Mouse (Mus musculus): Measurements from ENCODE around the gene Cnbp. TPM values are rescaled to one million over a fixed set of nuclear protein-coding genes. Genes with fewer than 3 reads are reported as not detected.

The Cnbp gene
- polyA plus RNA-seq, 1 experiment, result 335 TPM

DNA sequence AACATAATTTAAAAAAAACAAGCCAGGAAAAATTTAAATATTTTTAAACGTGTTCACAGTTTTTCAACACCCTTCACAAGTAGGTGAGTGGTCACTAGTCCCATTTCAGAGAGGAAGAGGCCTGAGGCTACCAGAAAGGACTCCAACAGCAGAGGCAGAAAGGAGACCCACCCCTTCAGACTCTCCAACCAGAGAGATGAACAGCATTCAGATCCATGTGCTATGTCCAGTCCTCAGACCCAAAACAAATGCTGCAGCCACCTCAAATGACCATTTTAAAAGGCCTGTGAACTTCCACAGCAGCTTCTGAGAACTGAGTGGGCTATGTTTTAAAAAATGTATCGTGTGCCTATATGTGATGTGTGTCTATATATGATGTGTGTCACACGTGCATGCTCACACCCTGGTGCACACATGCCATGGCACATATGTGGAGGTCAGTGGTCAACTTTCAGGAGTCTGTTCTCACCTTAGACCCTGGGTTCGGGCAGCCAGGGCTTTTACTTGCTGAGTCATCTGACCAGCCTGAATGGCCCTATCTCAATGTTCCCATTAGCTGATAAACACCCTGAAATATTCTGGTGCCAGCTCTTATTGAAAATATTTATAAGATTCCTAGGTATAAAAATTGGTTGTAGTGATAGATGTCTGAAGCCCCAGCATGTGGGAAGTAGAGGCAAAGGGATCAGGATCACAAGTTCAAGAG is 43.0 kb downstream of the Cnbp start:
- no peak for DNase-seq (ENCODE audit: extremely low spot score in 1 of 2, low spot score in 1 of 2)

- DNase-seq (ENCODE audit: extremely low spot score in 1 of 2, low spot score in 1 of 2), result no peak
Observed at GRCm38 (mm10) chr6:87806857-87807256, 44.0 kb downstream of the Cnbp start.

GRCm38 (mm10) chr6:87806028-87806427 is 44.9 kb downstream of the Cnbp start:
- no peak for DNase-seq (ENCODE audit: extremely low spot score in 1 of 2, low spot score in 1 of 2)

DNA sequence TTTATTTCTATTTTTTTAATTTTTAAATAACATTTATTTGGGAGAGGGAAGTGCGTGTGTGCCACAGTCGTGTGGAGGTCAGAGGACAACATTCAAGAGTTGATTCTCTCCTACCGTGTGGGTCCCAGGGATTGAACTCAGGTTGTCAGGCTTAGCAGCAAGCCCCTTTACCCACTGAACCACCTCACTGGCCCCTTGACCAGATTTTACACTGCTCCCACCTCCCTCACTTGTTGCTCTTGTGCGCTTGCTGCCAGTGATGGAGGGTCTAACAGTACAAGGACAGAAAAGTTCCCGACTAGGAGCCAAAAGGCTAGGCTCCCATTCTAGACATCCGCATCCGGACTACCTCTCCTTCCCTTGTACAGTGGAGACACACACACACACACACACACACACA is 45.5 kb downstream of the Cnbp start:
- no peak for DNase-seq (ENCODE audit: extremely low spot score in 1 of 2, low spot score in 1 of 2)

- DNase-seq (ENCODE audit: extremely low spot score in 1 of 2, low spot score in 1 of 2), result no peak
Observed at GRCm38 (mm10) chr6:87804886-87805285, 46.0 kb downstream of the Cnbp start.

DNA sequence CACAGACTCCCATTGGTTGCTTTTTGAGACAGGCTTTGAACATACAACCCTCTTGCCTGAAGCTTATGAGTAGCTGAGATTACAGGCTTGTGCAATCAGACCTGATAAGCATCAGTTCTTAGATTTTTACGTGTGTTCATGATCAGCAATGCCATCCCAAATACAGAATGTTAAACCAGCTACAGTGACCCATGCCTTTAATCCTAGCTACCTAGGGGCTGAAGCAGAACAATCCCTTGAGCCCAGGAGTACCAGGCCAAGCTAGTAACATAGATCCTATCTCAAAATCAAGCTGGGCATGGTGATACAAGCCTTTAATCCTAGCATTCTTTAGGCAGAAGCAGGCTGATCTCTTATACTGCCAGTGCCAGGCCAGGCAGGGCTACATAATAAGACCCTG is 46.9 kb downstream of the Cnbp start:
- DNase-seq (ENCODE audit: extremely low spot score in 1 of 2, low spot score in 1 of 2), result no peak

DNA sequence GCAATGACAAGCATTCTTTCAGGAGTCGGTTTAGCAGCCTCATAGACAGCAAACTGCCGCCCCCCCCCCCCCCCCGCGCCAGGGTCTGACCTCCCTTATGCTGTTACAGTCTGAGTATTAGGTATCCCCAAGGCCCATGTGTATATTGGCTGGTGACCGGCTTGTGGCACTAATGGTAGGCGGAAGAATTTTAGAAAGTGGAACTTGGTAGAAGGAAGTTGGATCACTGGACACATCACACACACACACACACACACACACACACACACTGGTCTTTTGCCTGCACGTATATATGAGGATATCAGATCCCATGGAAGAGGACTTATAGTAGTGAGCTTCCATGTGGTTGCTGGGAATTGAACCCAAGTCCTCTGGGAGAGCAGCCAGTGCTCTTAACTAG is 48.4 kb downstream of the Cnbp start:
- DNase-seq (ENCODE audit: extremely low spot score in 1 of 2, low spot score in 1 of 2), result no peak

- no peak for DNase-seq (ENCODE audit: extremely low spot score in 1 of 2, low spot score in 1 of 2)
Observed at GRCm38 (mm10) chr6:87799576-87799975, 51.3 kb downstream of the Cnbp start.

DNA sequence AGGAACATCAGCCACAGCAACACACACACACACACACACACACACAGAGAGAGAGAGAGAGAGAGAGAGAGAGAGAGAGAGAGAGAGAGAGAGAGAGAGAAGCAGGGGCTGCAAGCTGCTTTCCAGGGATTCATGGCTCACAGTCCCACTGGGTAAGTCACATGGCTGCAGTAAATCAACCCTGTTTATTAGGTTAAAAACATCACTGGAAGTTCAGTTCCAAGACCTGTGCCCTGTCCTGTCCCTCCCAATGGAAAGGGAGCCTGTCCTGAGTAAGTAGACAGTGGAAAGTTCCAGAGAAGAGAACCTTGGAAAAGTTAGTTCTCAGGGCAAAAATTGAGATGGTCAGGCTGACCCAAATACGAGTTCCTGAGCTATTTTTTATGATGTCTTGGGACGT is 53.6 kb downstream of the Cnbp start:
- DNase-seq (ENCODE audit: extremely low spot score in 1 of 2, low spot score in 1 of 2), result no peak

DNA sequence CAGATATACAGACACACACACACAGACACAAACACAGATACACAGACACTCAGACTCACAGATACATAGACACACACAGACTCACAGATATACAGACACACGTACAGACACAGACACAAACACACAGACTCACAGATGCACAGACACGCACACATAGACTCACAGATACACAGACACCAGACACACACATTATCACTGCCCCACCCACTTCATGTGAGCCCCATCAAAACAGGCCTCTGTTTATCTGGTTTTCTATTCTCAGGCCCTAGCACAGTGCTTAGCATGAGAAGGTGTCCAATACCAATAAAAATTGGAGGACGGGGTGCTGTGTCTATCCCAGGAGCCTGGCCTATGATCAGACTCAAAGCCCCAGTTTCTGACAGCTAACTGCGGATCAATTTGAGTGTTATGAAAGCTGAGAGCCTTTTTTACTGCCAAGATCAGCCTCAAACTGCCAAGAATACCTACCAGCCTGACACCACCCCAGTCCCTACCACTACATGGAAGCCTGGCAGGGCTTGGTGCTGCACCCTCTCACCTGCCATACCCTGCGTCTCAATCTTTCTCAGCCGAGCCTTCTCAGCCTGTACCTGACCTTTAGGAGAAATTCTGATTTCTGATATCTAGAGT is 54.5 kb downstream of the Cnbp start:
- DNase-seq (ENCODE audit: extremely low spot score in 1 of 2, low spot score in 1 of 2), result no peak

DNA sequence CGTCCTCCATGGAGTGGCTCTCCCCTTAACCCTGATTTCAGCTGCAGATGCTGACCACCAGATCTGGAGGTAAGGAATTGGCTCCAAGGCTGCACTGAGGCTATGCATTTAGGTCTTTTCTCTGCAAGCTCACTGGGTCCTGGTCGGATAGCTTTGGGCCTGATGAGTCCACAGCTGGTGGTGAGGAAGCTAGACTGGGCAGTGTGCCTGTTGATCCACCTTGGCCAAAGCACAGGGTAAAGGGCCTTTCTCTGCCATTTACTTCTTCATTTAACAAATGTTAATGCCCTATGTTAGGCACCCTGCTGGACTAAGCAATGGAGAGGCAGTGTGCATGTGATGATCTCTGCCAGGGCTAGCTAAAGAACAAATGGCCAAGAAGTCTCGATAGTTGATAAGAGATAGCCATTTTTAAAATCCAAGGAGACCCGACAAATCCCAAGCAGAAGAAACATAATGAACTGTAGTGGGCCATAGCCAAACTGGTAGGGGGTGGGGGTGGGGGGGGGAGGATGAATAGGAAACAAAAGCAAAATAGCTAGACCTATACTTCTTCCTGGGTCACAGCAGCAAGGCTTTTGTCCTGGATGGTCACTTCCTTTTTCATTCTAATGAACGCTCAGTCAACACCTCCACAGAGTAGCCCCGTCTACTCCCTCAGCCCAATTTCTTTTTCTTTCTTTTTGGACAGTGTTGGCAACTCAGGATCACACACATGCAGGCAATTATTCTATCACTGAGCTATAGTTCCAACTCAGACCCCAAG is 55.3 kb downstream of the Cnbp start:
- no peak for DNase-seq (ENCODE audit: extremely low spot score in 1 of 2, low spot score in 1 of 2)

DNA sequence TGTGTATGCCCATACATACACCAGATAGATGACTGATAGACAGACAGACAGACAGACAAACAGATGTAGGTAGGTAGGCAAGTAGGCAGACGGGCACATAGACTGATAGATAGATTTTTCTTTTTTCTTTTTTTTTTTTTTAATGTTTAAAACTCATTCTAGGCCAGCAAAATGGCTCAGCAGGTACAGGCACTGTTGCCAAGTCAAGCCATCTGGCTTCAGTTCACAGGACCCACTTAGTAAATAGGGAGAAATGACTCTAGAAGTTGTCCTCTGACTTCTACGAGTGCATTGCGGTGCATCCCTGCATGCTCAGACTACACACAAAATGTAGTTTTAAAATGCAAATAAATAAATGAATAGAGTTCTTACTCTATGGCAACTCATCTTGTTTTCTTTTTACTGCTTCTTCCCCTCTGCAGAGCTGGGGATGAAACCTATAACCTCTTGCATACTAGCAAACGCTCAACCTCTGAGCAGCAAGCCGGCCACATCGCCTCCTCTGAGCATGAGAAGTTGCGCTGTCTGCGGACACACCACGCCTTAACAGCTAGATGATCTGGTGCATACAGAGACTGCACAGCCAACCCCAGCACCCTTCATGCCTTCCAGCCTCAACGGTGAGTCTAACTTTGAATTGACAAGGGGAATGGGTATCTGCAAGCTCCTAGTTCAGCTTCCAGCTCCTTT is 56.9 kb downstream of the Cnbp start:
- DNase-seq (ENCODE audit: extremely low spot score in 1 of 2, low spot score in 1 of 2), result no peak

Other genes starting within 250 kb of the Cnbp start
- 4.2 and 4.6 TPM in 2 replicates for gene Aplf, start 178.9 kb downstream of the Cnbp start, polyA plus RNA-seq (2012; rRNA removed)
- 4.3 and 4.5 TPM in 2 replicates for gene Efcc1, start 120.2 kb downstream of the Cnbp start, polyA plus RNA-seq (2012; rRNA removed)
- gene Gp9, start 73.0 kb downstream of the Cnbp start, polyA plus RNA-seq (2012; rRNA removed), result 0.99 and 1.9 TPM in 2 replicates
- 15.3 and 17.2 TPM in 2 replicates for gene Rab43, start 38.9 kb downstream of the Cnbp start, polyA plus RNA-seq (2012; rRNA removed)
- gene Gm45140, start 15.3 kb downstream of the Cnbp start, polyA plus RNA-seq (2012; rRNA removed), result 3.8 and 5.9 TPM in 2 replicates
- gene Isy1, start 12.3 kb downstream of the Cnbp start, polyA plus RNA-seq (2012; rRNA removed), result 26.7 and 26.9 TPM in 2 replicates
- 170 TPM in 2 replicates for gene Copg1, start 36.7 kb upstream of the Cnbp start, polyA plus RNA-seq (2012; rRNA removed)
- 42.2 and 43.0 TPM in 2 replicates for gene Hmces, start 62.8 kb upstream of the Cnbp start, polyA plus RNA-seq (2012; rRNA removed)
- 56.0 and 56.4 TPM in 2 replicates for gene H1fx, start 130.5 kb upstream of the Cnbp start, polyA plus RNA-seq (2012; rRNA removed)
- 388 and 392 TPM in 2 replicates for gene Rab7, start 194.2 kb upstream of the Cnbp start, polyA plus RNA-seq (2012; rRNA removed)
- gene Rpn1, start 233.4 kb upstream of the Cnbp start, polyA plus RNA-seq (2012; rRNA removed), result 125 and 138 TPM in 2 replicates

Data from frontal cortex, adult 2 months (tissue).